Comparison of ENCODE assay signal across 9 mouse cellular contexts in the genomic region with DNA sequence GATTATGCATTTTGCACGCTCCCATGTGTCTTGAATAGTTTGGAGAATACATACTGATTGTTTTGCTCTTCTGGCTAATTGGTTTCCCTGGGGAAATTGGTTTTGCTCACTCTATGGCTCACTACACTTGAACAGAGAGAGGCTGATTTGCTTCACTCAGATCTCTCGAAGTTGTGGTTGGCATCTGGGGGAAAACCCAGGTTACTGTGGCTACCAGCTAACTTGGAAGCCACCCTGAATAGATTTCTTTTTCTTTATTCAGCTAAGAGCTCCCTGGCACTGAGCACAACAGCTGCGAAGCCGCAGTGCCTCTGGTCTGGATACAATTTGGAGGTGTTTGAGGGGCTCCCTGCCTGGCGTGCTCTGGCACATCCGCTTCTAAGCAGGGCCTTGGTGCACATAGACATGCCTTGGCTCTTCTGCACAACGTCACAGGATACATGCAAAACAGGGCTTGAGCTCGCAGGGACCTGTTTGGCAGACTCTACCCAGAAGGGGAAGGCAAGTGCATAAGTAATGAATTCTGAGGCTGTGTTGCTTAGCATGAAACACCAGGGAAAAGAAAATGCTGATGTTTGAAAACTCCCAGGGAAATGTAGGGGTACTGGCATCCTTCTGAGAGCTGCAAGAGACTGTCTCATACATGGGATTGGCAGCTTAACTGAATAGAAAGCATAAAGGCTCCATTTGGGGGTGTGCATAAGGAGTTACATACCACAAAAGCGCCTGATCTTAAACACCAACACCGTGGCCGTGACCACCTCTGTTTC. TPM values are rescaled to one million over a fixed set of nuclear protein-coding genes. Genes with fewer than 3 reads are reported as not detected.
A peak's percentile ranks its signal among the peaks of the same experiment; 100 is the strongest.
DNase-seq lines count a peak whose midpoint lies in the region; ATAC-seq lines count a peak whose summit lies in the region.
"Had no signal": no experiment of that assay in that cellular context is flagged by ENCODE, and none has a peak within 500 bp of the region (broad histone marks: within the 10 kb centered on the region; RNA-seq: fewer than 3 reads in every experiment).

No protein-coding gene starts in this region.

- intact Hi-C loops in left cerebral cortex, postnatal 10 days (cut with DNase I), result no loop called here

- no peak for DNase-seq in frontal cortex, postnatal 25 days (ENCODE audit: low spot score in 2 of 2)
- DNase-seq in frontal cortex, adult 2 months (ENCODE audit: extremely low spot score in 1 of 2, low spot score in 1 of 2), result peak; percentile 7 to 34
- peak; percentile 26 to 48 for DNase-seq in left cerebral cortex, postnatal 10 days (ENCODE audit: extremely low spot score in 1 of 2, low spot score in 2 of 2)
- DNase-seq in right cerebral cortex, adult 2 months (ENCODE audit: low spot score in 2 of 2), result peak; percentile 6 to 32
- DNase-seq in adrenal gland, postnatal 25 days, result no peak
- DNase-seq: lung, embryonic 14.5 days had no signal

- peak; percentile 87 for ATAC-seq in frontal cortex, adult (ENCODE audit: low TSS enrichment)
- no peak for ATAC-seq in CD4-positive, CD25-positive, alpha-beta regulatory T cell, adult 4 months
- ATAC-seq in granulocyte monocyte progenitor cell, adult 5-6 weeks (replicated peaks; ENCODE audit: poor library complexity, severe bottlenecking), result no peak

RNA-seq across cellular contexts. Expression of a gene that starts 30.1 kb away (rescaled TPM):
- polyA plus RNA-seq in frontal cortex, adult 2 months (2012; rRNA removed), result 0.23 and 0.34 TPM in 2 replicates
- total RNA-seq in left cerebral cortex, postnatal 10 days (2021), result 1 to 10 TPM; 1.1 to 1.2 TPM
- total RNA-seq in adrenal gland, postnatal 25 days (2021), result not detected in 2 replicates
- not detected for polyA plus RNA-seq in CD4-positive, CD25-positive, alpha-beta regulatory T cell, adult 4 months (2017; shearing (Covaris generic))
- total RNA-seq in granulocyte monocyte progenitor cell, adult 5-6 weeks (2014; fragmentation: Nextera tagmentation), result not detected in 2 replicates
- not detected in 2 replicates for total RNA-seq in granulocyte monocyte progenitor cell, adult 5-6 weeks (2017)
- polyA plus RNA-seq: lung, embryonic 14.5 days had no signal

Comparison
In these comparisons a context has a peak if more than half of its experiments do, and no peak if none do; other contexts are left out.
1. DNase-seq: peak in frontal cortex, adult 2 months (2 of 2), left cerebral cortex, postnatal 10 days (2 of 2) and right cerebral cortex, adult 2 months (2 of 2); none in frontal cortex, postnatal 25 days (0 of 2) and adrenal gland, postnatal 25 days (single experiment).